Mouse (Mus musculus): ENCODE results near the gene Tspan31. TPM values are rescaled to one million over a fixed set of nuclear protein-coding genes. Genes with fewer than 3 reads are reported as not detected.

Gene Tspan31
- polyA plus RNA-seq (2017; shearing (Covaris generic)) = 129 TPM

DNA sequence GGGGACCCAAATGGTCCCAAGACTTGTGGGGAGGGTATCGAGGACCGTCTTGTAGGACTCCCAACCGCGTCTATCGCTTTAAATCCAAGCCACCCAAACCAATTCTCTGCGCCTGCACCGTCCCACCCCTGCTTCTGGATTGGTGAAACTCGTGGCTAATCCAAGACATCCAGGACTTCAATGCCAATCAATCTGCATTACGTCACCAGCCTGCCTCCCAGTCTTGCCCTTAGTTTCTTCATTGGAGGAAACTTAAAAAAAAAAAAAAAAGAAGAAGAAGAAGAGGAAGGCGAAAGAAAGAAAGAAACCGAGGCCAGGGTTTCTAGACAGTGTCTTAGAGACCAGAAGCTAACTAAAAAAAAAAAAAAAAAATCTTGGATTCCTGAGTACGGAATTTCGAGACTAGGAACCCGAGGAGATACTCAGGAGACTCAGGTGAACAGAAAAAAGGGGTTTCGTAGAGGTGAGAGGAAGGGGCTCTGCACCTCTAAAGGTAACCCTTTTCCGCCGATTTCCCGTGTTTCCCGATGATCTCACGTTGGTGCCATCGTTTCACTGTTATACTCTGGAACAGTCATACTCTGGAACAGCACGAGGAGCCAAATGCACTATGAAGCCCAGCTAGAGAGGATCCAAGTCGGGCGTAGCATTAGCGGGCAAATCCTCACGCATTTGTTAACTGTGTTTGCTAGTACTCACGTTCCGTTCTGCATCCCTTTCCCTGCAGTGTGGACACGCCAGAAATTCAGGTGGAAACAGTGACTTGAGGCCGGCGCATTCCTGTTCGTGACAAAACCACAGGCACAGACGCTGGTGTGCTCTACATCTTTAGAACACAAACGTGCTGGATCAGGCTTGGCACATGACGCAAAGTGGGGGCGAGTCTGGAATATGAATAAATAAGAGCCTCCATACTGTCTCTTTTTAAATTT, at the start of gene Tspan31:
Tspan31 (minus strand) TSS at position 75 of the 932 bp plus-strand sequence.

DNA sequence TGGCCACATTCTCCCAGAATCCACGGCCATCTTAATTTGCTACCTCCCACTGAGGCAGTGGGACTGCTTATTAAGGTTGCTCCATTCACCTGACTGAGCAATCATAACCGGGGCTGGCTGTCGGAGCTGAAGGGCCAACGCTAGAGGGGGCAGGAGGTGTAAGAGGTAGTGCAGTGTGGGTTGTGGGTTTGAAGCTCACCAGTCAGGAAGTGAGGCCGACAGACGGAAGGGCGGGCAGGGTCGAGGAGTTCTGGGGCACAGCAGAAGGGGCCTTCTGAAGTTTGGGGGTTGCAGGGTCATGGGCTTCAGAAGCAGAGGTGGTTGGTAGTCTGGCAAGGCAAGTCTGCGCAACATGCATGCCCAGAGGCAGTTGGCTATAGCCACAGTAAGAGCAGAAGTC, 5.0 kb upstream of the Tspan31 start, which contains the start of gene Agap2:
Agap2 (plus strand) TSS at position 205 of the 400 bp plus-strand sequence.

DNA sequence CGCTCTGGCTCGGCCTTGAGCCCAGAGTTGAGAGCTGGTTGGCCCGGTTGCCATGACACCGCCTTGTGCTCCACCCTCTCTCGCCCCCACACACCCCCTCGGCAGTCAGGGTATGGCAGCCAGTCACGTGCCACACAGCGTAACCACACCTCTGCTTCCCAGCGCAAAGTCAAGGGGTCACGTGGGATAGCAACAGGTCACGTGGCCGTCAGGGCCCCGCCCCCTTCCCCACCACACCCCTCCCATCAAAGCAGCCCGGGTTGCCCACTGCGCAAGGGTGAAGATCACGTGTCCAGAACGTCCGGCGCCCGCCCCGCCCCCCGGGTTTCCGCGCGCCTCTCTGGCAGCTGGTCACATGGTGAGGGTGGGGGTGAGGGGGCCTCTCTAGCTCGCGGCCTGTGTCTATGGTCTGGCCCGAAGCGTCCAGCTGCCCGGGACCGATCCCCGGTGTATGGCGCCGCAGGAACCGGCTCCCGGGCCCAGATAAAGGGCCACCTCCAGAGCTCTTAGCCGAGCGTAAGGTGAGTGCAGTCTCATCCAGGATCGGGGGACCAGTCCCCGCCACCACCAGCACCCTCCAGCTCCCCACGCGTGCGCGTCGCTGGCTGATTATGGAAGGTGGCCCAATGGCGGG, 6.7 kb downstream of the Tspan31 start, which contains the start of gene Cdk4:
Cdk4 (plus strand) TSS at position 296 of the 634 bp plus-strand sequence.

DNA sequence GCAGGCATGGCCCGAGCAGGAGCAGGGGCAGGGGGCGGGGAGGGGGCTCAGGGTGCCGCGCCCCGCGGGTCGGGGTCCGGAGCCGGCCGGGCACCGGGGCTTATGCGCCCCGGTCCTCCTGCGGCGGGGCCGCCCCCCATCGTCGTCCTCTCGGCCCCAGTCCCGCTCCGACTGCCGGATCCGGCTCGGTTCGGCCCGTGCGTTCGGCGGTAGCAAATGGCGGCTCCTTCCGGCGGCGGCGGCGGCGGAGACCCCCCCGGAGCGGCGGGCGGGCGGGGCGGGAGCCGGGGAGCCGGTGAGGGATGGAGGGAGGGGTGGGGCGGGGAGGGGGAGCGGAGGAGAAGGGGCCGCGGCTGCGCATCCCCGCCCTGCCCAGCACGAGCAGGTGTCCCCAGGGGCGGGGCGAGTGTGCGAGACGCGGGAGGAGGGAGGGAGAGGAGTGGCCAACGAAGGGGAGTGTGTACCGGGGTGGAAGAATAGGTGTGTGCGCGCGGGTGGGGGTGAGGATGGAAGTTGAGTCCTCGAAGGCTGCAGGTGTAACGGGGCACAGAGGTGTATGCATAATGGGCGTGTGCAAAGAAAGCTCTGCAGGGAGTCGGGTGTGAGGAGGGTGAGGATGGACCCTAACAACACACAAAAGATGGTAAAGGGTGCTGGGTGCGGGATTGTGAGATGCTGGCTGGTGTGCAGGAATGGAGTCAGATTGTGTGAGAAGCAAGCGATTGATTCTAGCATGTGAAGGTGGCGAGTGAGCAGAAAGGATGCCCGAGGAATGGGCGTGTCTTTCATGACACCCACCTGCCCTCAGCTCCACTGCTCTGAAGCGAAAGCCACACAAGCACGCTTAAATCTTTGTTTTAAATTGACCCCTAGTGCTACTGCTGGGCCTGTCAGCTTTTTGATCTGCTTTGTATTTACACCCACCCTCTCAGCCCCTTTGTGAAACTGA, 9.8 kb downstream of the Tspan31 start, which contains the start of gene March9:
March9 (minus strand) TSS at position 217 of the 949 bp plus-strand sequence.

DNA sequence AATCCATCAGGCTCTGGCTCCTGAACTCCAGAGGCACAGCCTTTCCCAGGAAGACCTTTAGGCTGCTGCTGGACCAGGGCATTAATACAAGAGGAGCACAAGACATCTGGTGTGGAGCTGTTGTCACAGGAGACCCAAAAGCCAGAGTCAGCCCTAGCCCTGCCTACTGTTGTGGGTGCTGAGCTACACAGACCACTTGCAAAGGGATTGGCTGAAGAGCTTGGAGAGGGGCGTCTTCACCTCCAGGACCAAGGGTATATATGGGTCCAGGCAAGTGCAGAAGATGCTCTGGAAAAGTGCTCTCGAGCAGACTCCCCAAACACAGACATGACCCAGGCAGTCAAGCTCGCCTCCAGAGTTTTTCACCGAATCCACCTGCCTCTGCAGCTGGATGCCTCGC, 22.1 kb downstream of the Tspan31 start, which contains the start of gene Cyp27b1:
Cyp27b1 (plus strand) TSS at position 297 of the 400 bp plus-strand sequence.

DNA sequence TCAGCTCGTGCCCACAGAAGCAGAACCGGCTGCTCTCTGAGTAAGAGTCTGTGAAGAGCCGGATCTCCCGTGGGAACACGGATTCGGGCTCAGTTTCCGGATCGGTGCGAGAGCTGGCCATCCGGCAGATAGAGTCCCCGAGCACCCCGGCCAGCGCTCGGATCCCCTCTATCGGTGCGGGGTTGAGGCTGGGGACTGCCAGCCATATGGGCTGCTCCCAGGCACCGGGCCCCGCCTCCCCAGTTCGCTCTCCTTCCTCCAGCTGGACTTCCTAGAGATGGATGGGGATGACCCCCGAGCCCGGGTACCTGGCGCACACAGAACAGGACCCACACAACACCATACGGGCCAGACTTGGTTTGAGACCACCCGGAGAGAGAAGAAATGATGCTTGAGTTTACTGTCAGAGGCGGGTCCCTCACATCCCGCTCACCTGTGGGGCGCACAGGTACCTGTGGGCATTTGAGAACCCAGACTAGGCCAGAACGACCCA, 28.7 kb downstream of the Tspan31 start, which contains the start of the genes Mettl1 and Eef1akmt3:
Mettl1 (plus strand) TSS at position 141 of the 493 bp plus-strand sequence.
Eef1akmt3 (minus strand) TSS at position 240 of the 493 bp plus-strand sequence.

DNA sequence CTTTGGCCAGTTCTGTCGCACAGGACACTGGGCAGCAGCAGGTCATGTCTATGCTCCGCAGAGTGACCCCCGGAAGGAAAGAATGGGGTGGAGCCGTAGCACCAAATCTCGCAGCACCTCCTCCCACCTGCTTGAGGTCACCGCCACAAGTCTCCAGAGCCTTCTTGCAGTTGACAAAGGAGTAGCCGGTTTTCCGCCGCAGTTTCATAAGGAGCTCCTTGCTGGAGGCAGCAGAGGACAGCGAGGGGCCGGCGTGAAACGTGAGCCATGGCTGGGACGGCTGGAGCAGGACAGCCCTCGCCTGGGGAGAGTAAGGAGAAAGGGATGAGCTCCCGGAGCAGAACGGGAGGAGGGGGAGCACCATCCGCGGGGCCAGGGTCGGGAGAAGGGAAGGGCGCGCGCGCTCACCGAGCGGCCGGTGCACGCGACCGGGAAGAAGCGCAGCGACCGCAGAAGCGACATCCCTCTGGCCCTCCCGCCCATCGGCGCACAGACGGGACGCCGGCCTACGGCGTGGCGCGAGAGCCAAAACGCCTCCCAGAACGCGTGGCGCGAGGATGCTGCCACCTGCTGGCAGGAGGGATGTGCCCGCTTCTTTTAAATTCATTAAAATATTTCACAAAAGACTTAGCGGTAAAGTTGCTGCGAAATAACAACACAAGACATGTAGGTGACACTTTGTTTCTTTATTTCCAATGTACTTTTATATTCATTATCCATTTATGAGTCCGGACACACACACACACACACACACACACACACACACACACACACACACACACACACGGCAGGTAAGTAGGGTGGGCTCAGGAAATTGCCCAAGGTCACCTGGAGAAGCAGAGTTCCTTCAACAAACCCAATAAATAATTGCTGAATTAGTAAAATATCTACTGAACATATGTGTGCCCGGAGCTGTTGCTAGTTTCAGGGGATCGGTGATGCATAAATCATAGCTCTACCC, 39.4 kb downstream of the Tspan31 start, which contains the start of gene Tsfm:
Tsfm (minus strand) TSS at position 505 of the 961 bp plus-strand sequence.

Other genes starting within 250 kb of the Tspan31 start
- 11.3 TPM for gene Atp23, start 168.9 kb downstream of the Tspan31 start, polyA plus RNA-seq (2017; shearing (Covaris generic))
- 18.1 TPM for gene Ctdsp2, start 91.5 kb downstream of the Tspan31 start, polyA plus RNA-seq (2017; shearing (Covaris generic))
- gene Avil, start 69.6 kb downstream of the Tspan31 start, polyA plus RNA-seq (2017; shearing (Covaris generic)) = 0.22 TPM
- gene Tsfm, start 39.4 kb downstream of the Tspan31 start, polyA plus RNA-seq (2017; shearing (Covaris generic)) = 51.0 TPM
- 21.7 TPM for gene Mettl1, start 28.9 kb downstream of the Tspan31 start, polyA plus RNA-seq (2017; shearing (Covaris generic))
- 0.18 TPM for gene Eef1akmt3, start 28.8 kb downstream of the Tspan31 start, polyA plus RNA-seq (2017; shearing (Covaris generic))
- not detected for gene Cyp27b1, start 22.0 kb downstream of the Tspan31 start, polyA plus RNA-seq (2017; shearing (Covaris generic))
- gene March9, start 10.1 kb downstream of the Tspan31 start, polyA plus RNA-seq (2017; shearing (Covaris generic)) = 0.32 TPM
- gene Cdk4, start 6.7 kb downstream of the Tspan31 start, polyA plus RNA-seq (2017; shearing (Covaris generic)) = 398 TPM
- 33.5 TPM for gene Agap2, start 5.0 kb upstream of the Tspan31 start, polyA plus RNA-seq (2017; shearing (Covaris generic))
- 232 TPM for gene Os9, start 50.9 kb upstream of the Tspan31 start, polyA plus RNA-seq (2017; shearing (Covaris generic))
- gene B4galnt1, start 95.0 kb upstream of the Tspan31 start, polyA plus RNA-seq (2017; shearing (Covaris generic)) = 632 TPM
- 6.5 TPM for gene Slc26a10, start 110.4 kb upstream of the Tspan31 start, polyA plus RNA-seq (2017; shearing (Covaris generic))
- 0.32 TPM for gene Arhgef25, start 119.8 kb upstream of the Tspan31 start, polyA plus RNA-seq (2017; shearing (Covaris generic))
- gene Dtx3, start 125.5 kb upstream of the Tspan31 start, polyA plus RNA-seq (2017; shearing (Covaris generic)) = 141 TPM
- gene Pip4k2c, start 141.3 kb upstream of the Tspan31 start, polyA plus RNA-seq (2017; shearing (Covaris generic)) = 43.4 TPM
- 0.33 TPM for gene Kif5a, start 193.1 kb upstream of the Tspan31 start, polyA plus RNA-seq (2017; shearing (Covaris generic))
- 131 TPM for gene Dctn2, start 196.1 kb upstream of the Tspan31 start, polyA plus RNA-seq (2017; shearing (Covaris generic))
- 8.4 TPM for gene Mbd6, start 218.8 kb upstream of the Tspan31 start, polyA plus RNA-seq (2017; shearing (Covaris generic))
- 81.4 TPM for gene Mars, start 241.5 kb upstream of the Tspan31 start, polyA plus RNA-seq (2017; shearing (Covaris generic))

All from inflammation-experienced regulatory T-cells, adult 16 weeks (primary cell).